Mouse (Mus musculus): Measurements from ENCODE around the gene Chpf2.

GRCm38 (mm10) chr5:24593928-24594327 lies 7.4 kb downstream of the Chpf2 start:
- TF ChIP-seq POLR2A (IDR thresholded peaks at IDR 0.05; ENCODE audit: extremely low read depth, insufficient read depth, low read length) (no peak), CTCF (IDR thresholded peaks at IDR 0.05; ENCODE audit: low read depth, low read length) (no peak)

All from liver, adult 2 months (tissue).